Mouse (Mus musculus): ENCODE measurements around the gene Hmcn2. TPM values are rescaled to one million over a fixed set of nuclear protein-coding genes. Genes with fewer than 3 reads are reported as not detected.

Gene Hmcn2
- total RNA-seq, 4 experiments from 2014 or later = 4.4 to 9.4 (median 7.9) TPM

DNA sequence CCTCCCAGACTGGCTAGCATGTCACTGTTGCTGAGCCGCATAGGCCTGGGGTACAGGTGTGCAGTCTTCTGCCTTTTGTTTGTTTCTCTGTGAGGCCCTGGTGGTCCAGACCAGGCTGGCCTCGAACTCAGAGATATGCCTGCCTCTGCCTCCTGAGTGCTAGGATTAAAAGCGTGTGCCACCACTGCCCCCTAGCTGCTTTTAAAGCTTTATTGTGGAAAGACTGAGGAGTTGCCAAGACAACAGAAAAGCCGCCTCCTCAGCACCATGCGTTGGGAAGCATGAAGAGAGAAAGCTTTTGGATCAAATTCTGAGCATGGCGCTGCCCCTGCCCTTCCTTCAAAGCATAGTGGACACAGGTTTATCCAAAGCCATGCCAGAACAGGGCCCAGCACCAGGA lies 194.6 kb downstream of the Hmcn2 start:
- DNase-seq (ENCODE audit: low spot score) = no peak

Other genes starting within 250 kb of the Hmcn2 start
- 10 to 100 TPM; 47.2 to 63.1 (median 52.7) TPM for gene Fnbp1, start 172.4 kb upstream of the Hmcn2 start, total RNA-seq (2022)
- 10 to 100 TPM; 27.1 to 34.5 (median 29.8) TPM for gene Gpr107, start 162.1 kb upstream of the Hmcn2 start, total RNA-seq (2022)
- 10 to 100 TPM; 10.0 to 16.2 (median 14.1) TPM for gene Ncs1, start 68.6 kb upstream of the Hmcn2 start, total RNA-seq (2022)
- 1 to 10 TPM; 5.3 to 7.9 (median 7.0) TPM for gene Ass1, start 155.8 kb downstream of the Hmcn2 start, total RNA-seq (2022)

Measured in heart, adult 8-10 months (tissue).